Mouse (Mus musculus) layer of hippocampus, postnatal 10 days (tissue): ENCODE results near the gene Grap2. TPM values are rescaled to one million over a fixed set of nuclear protein-coding genes. Genes with fewer than 3 reads are reported as not detected.
A peak's percentile ranks its signal among the peaks of the same experiment; 100 is the strongest.
"Not testable (repeated sequence)": the region's sequence is repeated elsewhere in the genome, so short reads cannot be mapped to it uniquely, and the experiment has no call there.

Experiments used
- DNase-seq, 2 experiments: peaks; one replicate each; pipeline ENCODE4 v3.0.0; 2021; ENCODE audit warnings: low spot score in 2 of 2
- total RNA-seq, 2 experiments: library from RNA; stranded (reverse); gene quantifications; 2 replicates each; pipeline ENCODE4 v1.2.3; 2021

Gene Grap2
- total RNA-seq, 2 experiments from 2014 or later, result 0.59 to 0.78 TPM

DNA sequence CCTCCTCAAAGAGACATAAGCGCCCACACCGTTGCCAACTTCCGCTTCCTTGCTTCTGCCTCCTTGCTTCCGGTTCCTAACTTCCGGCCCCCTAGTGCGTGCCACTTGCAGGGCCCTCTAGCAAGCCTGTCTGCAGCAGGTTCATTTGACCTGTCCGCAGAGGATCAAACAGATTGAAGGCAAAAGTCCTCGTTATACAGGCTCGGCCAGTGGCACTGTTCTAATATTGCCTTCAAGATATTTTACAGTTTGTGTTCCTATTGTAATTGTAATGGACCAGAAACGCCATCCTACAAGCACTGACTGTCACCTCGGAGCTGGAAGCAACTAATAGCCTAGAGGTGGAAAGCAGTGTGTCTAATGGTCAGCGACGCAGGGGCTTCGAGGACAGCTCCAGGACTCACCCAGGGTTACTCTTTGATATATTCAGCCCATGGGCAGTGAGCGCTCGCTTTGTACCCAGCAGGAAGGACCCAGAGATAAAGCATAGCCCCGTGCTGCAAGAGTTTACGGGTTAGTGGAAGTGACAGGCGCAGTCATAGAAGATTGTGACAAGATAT is 7.2 kb upstream of the Grap2 start, which contains the start of gene Enthd1:
Gene Enthd1 (minus strand): TSS at position 51 of the 560 bp plus-strand sequence.
- no peak for DNase-seq

DNA sequence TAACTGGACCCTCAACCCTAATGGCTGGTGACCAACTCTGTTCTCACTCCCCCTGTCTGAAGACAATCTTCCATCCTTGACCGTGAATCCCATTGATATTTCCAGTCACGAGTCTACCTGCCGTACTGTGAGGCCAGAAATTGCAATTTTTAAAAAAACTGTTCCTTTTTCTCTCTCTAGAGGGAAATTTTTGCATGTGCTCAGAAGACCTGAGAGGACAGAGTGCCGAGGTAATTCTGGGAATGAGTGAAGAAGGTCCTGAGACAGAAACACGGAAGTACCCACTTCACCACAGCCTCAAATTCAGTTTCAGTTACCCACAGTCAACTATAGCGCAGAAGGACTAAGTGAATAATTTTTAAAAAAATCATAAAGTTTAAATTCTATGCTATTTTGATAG is 5.7 kb upstream of the Grap2 start:
- DNase-seq, result no peak

DNA sequence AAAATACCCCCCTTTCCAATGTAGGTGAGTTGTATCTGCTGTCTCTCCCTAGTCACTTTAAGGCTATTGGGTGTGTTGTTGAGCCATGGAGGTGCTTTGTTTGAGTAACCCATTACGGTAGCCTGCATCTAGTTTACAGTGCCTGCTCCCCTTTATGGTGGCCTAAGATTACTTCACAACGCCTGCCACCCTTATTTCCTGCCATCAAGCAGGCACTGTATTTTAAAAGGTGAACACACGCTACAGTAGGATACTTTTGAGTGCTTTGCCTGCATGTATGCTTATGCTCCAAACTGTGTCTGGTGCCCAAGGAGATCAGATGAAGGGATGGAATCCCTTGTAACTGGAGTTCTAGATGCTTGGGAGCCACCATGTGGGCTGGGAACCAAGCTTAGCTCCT is 5.3 kb upstream of the Grap2 start:
- DNase-seq, result no peak

DNA sequence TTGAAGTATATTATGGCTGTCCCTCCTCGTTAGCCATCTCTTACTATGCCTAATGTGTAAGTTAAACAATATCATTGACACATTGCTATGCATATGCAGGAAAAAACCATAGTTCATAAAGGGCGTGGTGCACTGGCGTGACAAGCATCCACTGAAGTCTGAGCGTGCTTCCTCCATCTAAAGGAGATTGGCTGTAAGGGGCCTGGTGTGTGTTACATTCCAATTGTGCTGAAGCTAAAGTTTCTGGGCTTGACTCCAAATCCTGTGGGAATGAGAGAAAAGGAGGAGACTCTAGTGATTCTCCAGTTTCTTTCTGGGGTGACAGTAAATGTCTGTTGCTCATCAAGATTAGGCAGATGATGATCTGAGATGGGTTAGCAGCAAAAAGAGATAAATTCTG is 4.7 kb upstream of the Grap2 start:
- no peak for DNase-seq

DNA sequence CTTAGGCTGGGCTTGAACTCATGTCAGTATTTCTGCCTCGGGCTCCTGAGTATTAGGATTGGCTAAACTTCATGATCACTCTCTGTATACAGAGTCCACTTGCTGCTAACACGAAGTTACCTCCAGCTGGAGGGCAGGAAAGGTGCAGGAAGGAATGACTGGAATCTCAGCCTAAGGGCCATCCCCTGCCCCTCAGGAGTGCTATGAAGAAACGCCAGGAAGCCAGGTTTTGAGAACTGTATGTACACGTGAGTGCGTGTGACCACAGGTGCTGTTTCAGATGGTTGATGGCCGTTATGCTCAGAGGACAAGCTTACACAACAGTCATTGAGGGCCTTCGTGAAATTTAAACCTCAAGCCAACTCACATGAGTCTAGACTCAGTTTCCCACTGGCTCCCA is 3.2 kb upstream of the Grap2 start:
- no peak for DNase-seq

DNA sequence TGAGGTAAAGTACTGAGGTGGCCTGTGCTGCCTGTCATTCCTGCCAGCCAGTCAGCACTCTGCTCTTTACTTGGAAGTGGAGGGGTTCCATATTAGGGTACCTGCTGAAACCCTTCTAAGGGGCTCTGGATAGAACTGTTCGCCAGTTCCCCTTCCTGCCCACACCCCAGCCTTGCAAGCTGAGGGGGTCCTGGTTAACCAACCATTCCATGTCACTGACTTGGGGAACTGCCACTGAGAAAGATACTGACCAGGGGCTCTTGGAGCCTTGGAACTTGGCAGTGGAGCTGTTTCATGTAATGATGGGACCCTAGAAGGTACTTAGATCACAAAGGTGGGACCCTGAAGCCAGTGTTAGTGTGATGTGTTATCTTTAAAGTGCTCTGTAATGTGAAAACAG is 2.2 kb upstream of the Grap2 start:
- no peak for DNase-seq

DNA sequence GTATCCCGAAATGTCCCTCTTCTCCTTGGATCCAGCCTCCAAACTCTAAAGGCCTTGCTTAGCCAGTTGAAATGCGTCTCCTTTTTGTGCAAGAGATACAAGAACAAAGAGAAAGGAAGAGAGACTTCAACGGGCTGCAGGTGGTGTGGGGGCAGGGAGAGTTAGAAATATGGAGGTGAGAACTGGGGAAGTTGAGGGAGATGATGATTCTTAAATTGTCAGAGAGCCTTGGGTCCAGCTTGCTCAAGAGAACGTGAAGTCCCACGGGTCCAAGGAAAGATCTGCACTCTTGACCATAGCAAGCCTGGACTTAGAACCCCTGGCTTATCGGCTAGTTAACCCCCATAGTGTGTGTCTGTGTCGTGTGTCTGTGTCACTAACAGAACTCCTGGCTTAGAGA is 783 bp upstream of the Grap2 start:
- no peak for DNase-seq

DNA sequence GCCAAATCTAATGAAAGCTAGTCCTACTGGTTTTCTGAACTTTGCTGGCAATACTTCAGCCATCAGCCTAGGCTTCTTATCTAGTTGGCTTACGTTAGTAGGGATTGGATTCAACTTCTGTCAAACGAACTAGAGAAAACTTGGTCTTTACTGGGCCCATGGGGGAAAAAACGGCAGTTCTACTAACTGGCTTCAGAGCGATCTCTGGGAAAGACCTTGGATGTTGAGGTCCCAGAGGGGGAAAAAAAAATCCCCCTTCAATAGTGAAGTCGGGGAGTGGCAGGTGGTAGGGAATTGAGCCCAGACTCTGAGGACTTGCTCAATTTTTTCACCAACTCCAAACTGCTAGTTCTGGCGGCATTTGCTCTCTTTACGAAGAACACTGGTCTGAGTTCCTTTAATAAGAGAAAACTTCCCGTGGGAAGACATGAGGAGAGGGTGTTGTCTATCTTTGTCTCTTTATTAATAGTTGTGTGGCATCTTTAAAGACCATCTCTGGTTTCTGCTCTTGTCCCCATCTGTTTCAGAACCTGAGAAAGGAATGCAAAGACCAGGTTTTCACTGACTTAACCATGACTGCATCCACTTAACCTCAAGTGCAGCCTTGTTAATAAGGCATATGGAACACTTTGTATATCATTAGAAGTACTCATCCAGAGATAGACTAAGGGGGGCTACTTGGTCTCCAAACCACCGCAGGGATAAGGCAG is 572 bp downstream of the Grap2 start:
- DNase-seq, result no peak

DNA sequence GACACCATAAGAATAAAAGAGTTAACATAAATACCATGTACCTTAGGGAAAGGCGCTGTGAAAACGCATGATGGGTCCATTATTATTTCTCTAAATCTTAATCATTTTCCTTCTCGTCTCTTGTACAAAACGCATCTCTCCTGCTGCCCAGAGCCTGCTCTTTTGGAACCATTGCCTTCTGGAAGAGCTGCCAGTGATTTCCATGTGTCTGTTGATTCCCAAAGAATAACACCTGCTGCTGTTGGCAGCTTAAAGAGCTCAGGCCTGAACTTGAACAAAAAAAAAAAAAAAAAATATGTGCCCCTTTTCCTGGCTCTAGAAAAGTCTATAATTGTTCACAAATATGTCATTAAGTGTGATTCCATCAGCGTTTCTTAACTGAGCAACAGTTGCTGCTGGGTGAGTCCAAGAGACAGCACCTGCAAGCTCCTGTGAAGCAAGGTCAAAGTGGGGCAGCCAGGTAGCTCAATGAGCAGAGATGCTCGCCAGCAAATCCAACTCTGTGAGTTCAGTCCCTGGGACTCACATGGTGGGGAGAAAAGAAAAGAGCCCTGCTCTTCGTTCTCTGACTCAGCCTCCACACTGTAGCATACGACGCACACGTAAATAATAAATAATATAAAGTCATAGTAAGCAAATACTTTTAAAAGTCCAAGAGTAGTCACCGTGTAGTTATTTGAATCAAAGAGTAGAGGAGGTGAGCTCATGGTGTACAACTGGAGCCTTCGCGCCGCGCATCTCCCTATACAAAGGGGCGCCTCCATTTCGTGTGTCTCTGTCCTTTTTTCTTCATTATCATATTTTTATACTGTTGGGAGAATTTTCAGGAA is 2.0 kb downstream of the Grap2 start:
- no peak for DNase-seq

DNA sequence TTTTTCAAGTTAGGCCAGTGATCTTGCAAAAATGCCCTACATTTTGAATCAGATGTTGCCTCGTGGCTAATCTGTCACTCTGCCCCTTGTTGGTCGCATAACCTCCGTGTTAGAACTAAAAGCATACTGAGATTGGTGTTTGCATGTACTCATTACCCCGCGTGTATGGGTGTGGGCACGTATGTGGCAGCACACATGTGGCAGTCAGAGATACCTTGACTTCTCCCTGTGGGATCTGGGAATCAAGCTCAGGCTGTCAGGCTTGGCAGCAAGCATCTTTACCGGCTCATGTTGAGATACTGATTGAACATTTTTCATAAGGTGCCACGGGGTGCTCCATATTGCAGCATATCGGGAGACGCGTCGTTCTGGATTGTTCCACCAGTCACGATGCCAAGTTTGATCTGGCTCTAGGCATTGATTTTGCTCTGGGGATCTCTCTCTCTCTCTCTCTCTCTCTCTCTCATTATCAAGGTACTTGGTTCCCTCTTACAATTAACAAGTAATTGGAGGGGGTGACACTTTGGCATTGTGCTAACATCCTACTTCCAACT is 3.5 kb downstream of the Grap2 start:
- peak; percentile 22 to 23 for DNase-seq

DNA sequence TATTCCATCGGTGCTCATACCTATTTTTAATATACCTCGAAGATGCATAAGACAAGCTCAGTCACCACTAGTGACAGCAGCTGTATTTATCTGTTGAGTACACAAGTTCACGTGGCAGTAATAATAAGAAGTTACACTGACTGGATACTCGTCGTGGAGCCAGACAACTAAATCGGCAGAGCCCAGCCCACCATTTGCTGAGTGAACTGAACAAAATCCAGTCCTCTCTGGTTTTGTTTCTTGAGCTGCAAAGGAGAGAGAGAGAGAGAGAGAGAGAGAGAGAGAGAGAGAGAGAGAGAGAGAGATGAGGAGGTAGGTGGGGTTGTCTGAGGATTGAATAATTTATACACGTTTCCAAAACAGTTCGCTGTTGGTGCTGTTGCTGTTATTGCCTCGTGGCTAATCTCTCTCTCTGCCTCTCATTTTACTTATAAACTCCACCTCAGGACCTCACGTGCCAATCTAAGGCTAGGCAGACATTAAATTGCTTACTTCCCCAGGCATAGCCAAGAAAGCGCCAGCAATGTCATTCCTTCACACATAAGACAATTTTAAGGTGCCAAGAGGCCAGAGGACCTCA is 4.1 kb downstream of the Grap2 start:
- no peak for DNase-seq

DNA sequence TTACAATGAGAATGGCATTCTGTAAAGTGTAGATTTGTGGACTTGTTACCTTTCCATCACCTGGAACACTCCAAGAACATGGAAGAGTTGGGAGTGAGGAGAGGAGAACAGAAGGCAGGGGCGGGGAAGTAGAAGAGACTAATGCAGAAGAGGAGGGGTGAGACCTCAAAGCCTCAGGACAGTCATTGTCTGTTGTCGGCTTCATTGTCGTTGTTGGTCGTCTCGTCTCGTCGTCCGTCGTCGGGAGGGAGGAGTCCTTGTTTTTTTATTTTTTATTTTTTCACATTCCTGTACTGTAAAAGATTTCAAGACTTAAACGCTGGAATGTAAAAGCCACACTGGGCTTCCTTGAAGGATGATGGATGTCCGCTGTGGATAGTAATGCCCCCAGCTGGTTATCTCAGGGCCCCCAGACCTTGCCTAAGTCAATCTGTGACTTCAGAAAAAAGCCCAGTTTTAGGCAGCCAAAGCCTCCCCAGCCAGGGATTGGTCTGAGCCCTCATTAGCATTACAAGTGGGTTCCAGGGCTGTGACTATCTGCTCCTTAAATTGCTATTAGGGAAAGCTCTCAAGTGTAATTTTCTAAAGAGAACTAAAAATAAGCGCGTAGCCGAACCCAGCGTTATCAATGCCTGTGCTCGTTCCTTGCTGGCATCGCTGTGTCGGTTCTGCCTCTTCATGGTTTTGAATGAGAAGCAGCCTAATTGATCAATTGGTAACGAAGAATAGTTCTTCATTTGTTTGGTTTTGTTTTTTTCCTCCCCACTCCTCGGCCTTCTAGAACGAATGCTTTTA is 5.0 kb downstream of the Grap2 start:
- DNase-seq, result no peak

DNA sequence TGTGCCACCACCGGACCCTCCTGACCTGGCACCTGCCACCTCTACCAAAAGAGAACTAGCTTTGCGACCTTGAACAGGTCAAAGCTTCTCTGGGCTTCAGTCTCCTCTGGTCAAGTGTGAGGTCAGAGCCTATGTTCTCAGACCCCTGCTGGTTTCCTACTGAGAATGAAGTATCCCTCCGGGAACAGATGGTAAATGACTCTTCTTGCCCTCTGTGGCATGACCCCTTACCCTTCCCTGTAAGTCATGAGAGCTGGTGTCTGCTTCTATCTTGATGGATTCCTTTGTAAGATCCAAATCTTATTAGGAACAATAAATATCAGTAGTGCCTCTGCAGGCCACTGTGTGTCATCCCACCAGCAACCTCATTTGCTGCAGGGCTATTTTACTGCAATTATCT is 6.7 kb downstream of the Grap2 start:
- DNase-seq, result no peak

DNA sequence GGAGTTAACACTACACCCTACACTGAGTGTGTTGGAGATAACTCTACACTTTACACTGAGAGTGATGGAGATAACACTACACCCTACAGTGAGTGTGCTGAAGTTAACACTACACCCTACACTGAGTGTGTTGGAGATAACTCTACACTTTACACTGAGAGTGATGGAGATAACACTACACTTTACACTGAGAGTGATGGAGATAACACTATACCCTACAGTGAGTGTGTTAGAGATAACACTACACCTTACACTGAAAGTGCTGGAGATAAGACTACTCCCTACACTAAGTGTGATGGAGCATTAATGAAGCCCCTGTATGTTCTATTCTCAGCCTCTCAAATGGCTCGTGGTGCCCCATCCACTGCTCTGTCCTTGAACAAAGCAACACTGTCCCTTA is 8.2 kb downstream of the Grap2 start:
- not testable (repeated sequence) for DNase-seq

DNA sequence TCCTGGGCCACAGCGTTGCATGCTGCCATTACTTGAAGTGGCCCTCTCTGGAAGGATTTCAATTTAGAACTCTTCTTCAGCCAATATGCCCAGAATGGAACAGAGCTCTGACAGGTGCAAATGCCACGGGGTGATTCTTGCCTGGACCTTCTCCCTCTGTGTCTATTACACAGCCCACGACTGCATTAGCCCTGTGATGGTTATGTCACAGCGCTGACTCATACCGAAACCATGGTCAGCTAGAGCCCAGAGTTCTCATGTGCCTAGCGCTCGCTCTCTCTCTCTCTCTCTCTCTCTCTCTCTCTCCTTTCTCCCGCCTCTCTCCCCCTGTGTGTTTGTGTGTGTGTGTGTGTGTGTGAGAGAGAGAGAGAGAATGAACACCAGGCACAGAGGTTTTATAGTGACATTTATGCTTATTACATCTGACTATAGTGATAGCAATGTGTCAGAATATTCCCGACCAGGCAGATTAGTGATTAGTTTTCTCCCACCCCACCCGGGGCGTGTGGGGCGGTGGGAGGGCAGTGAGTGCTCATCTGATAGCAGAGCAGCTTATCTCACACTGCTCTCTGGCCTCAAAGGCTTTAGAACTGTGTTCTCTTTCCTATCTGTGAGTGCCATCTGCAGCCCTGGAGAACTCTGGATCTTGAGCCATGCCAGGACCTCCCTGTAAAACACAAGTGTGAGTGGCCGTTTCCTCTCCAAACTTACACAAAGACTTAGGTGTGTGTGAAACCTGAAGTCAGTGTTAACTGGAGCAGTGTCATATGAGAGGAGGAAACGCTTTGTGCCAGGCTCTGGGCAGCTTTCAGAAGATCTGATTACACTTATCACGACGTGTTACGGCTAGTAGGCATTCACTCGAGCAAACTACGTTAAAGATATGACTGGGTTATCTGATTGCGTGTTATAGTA is 10.4 kb downstream of the Grap2 start:
- no peak for DNase-seq

DNA sequence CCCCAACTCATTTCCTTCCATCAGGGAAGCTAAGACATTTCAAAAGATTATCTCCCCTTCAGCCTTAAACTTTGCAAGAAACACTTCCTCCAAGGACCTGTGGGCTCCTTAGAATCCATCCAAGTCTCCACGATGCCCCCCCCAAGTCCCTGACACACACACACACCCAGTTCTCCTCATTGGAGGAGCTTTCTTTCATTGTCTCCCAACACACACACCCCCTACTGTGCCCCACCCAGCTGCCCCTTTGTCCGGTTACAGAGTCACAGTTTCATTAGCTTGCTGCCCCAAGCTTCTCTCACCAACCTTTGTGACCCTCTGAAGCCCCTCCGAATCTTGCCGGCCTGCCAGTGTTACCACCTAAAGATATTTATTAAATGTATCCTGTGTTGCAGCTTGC is 13.9 kb downstream of the Grap2 start:
- no peak for DNase-seq

DNA sequence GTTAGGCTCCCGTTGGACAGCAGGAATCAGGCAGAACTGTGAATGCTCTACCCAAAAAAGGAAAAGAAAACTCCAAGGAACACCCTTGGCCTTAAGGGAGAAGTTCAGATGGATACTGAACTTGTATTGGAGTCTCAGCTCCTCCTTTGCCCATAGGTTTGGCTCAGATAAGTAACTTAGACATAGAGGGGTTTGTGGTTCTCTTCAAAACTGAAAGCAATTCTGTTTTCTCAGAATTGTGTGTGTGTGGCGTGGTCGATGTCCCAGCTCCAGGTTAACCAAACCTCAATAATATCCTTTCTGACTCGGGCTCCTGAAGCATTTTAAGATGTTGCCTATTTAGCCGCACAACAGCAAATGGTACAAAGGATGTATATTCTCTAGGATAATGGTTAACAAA is 18.2 kb downstream of the Grap2 start:
- DNase-seq, result no peak

DNA sequence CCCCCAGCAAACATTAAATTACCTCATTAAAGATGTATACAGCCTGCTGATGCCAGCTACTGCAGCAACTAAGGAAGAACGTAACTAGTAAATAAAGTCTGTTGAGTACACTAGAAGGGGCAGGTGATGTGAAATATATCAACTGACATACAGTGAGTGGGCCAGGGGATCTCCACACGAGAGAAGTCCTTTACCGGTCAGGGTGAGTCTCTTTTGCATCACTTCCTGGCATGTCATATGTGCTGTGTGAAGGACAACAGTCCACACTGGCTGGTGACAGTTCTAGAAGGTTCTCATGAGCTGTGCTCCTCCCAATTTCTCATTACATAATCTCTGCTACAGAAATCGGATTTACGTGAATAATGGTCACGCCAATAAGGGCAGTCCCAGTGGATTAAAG is 20.3 kb downstream of the Grap2 start:
- no peak for DNase-seq

DNA sequence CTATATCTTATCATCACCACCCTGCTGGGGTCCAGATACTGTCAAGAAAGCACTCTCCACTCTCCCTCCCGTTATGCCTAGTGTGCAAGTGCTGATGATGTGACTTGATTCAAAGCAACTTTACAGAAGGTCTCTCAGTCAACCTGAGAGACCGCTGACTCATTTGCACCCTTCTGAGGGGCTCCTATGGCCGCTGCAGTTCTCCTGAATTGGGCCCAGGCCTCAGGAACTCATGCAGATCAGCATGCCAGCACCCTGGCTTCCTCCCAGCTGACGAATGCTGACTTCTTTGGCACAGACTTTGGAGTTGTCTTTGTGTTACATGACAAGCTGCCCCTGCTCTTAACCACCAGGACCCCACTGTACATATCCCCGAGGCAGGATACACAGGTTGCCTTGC is 21.5 kb downstream of the Grap2 start:
- no peak for DNase-seq

DNA sequence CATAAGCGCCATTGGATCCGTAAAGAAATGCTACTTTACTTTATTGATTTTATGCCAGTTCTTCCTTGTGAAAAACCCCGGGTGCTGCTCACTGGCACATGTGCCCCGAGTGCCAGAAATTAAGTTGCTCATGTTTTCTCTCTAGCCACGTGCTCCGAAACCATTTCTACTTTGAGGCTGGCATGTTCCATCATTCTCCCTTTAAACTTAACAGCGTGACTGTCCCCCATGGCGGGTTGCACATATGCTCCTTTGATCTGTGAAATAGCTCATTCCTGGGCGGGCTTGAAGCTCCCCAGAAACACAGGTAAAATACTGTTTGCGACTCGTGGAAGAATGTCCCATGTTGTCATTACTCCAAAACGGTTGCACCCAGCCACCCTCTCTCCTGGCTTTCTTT is 26.4 kb downstream of the Grap2 start:
- no peak for DNase-seq
